Mouse (Mus musculus): Measurements from ENCODE around the gene Qrsl1. TPM values are rescaled to one million over a fixed set of nuclear protein-coding genes. Genes with fewer than 3 reads are reported as not detected.

Gene Qrsl1
- total and polyA plus RNA-seq, 3 experiments = 41.8 to 49.5 (median 46.8) TPM

- peaks cover 8 to 26% of the 10 kb centered on the region in 2 experiments for H3K4me1 ChIP-seq (ENCODE audit: control insufficient read depth in 1 of 2, insufficient read depth in 2 of 2)
- H3K79me2 ChIP-seq (replicated peaks; ENCODE audit: control insufficient read depth, extremely low read depth, insufficient read depth, poor library complexity, severe bottlenecking) = no peaks in the 10 kb centered on the region
- H3K36me3 ChIP-seq (replicated peaks in 1 of 2; ENCODE audit: control insufficient read depth in 1 of 2, insufficient read depth in 1 of 2, low read length in 1 of 2) = peaks cover 7 to 21% of the 10 kb centered on the region in 2 experiments
- H3K4me3 ChIP-seq (replicated peaks in 1 of 3; ENCODE audit: low read depth in 2 of 3, low read length in 2 of 3, poor library complexity in 1 of 3) = no peak overlapping the region
- no peaks in the 10 kb centered on the region for H3K27me3 ChIP-seq (replicated peaks)
- DNase-seq (ENCODE audit: extremely low read depth) = peak; percentile 53
- dilution Hi-C loops (cut with MboI; ENCODE audit: extremely low pct_ligation_motif_present, extremely low pct_unique_long_range_greater_than_20kb, low sequenced_read_pairs) = no loop called here
- peak; percentile 58; the same call in 1 of the 2 replicates for TF ChIP-seq JUN (IDR thresholded peaks at IDR 0.05; ENCODE audit: insufficient read depth, low read depth, low read length)
- TF ChIP-seq EP300 (IDR thresholded peaks at IDR 0.05; ENCODE audit: low read length) = peak; percentile 64
- TF ChIP-seq JUND (conservative IDR thresholded peaks at IDR 0.05; ENCODE audit: low read depth, low read length) = peak; percentile 73; the same call in 1 of the 2 replicates
- 0 out of 2 replicates have a peak, but pooled peaks have one; percentile 26 for TF ChIP-seq MAX (IDR thresholded peaks at IDR 0.05; ENCODE audit: low read length)
- no peak for TF ChIP-seq TCF12 (IDR thresholded peaks at IDR 0.05; ENCODE audit: low read depth, low read length)
- 0 out of 2 replicates have a peak, but pooled peaks have one; percentile 19 for TF ChIP-seq ETS1 (conservative IDR thresholded peaks at IDR 0.05; ENCODE audit: low read depth, low read length)
- TF ChIP-seq SMC3 (IDR thresholded peaks at IDR 0.05; ENCODE audit: low read depth, low read length) = no peak
- peak; percentile 46; the same call in 1 of the 2 replicates for TF ChIP-seq IRF4 (IDR thresholded peaks at IDR 0.05; ENCODE audit: low read depth, low read length)
- no peak overlapping the region for H3K4me2 ChIP-seq (ENCODE audit: insufficient read depth, low read depth, poor library complexity, severe bottlenecking)
- H3K9ac ChIP-seq (ENCODE audit: insufficient read depth, low read depth) = no peak overlapping the region
- H3K27ac ChIP-seq (ENCODE audit: insufficient read depth, low read depth) = peak overlapping the region; percentile 39; the same call in 1 of the 2 replicates
- peaks cover 7% of the 10 kb centered on the region for H3K9me3 ChIP-seq (replicated peaks; ENCODE audit: low read length)
- in situ Hi-C loops (cut with MboI; ENCODE audit: low pct_ligation_motif_present, low pct_unique_long_range_greater_than_20kb, low sequenced_read_pairs) = no loop called here
These were observed 30.1 kb downstream of the Qrsl1 start for GRCm38 (mm10) chr10:43871458-43871857.

- Histone ChIP-seq H3K4me3 (replicated peaks in 1 of 3; ENCODE audit: low read depth in 2 of 3, low read length in 2 of 3, poor library complexity in 1 of 3) (no peak overlapping the region), H3K27ac (ENCODE audit: insufficient read depth, low read depth) (no peak overlapping the region), H3K27me3 (replicated peaks) (no peaks in the 10 kb centered on the region), H3K79me2 (replicated peaks; ENCODE audit: control insufficient read depth, extremely low read depth, insufficient read depth, poor library complexity, severe bottlenecking) (no peaks in the 10 kb centered on the region), H3K36me3 (replicated peaks in 1 of 2; ENCODE audit: control insufficient read depth in 1 of 2, insufficient read depth in 1 of 2, low read length in 1 of 2) (peaks cover 2 to 15% of the 10 kb centered on the region in 2 experiments), H3K4me2 (ENCODE audit: insufficient read depth, low read depth, poor library complexity, severe bottlenecking) (no peak overlapping the region), H3K9me3 (replicated peaks; ENCODE audit: low read length) (peaks cover 5% of the 10 kb centered on the region), H3K4me1 (ENCODE audit: control insufficient read depth in 1 of 2, insufficient read depth in 2 of 2) (peaks cover 8 to 24% of the 10 kb centered on the region in 2 experiments), H3K9ac (ENCODE audit: insufficient read depth, low read depth) (no peak overlapping the region)
- in situ Hi-C loops (cut with MboI; ENCODE audit: low pct_ligation_motif_present, low pct_unique_long_range_greater_than_20kb, low sequenced_read_pairs) (no loop called here), dilution Hi-C loops (cut with MboI; ENCODE audit: extremely low pct_ligation_motif_present, extremely low pct_unique_long_range_greater_than_20kb, low sequenced_read_pairs) (no loop called here)
- TF ChIP-seq USF1 (IDR thresholded peaks at IDR 0.05; ENCODE audit: low read depth, low read length) (no peak), BHLHE40 (IDR thresholded peaks at IDR 0.05; ENCODE audit: low read depth, low read length) (peak; percentile 5; the same call in 1 of the 2 replicates), NELFE (IDR thresholded peaks at IDR 0.05; ENCODE audit: low read depth, low read length) (no peak), RAD21 (IDR thresholded peaks at IDR 0.05; ENCODE audit: low read depth, low read length) (peak; percentile 31), SMC3 (IDR thresholded peaks at IDR 0.05; ENCODE audit: low read depth, low read length) (peak; percentile 43), EP300 (IDR thresholded peaks at IDR 0.05; ENCODE audit: low read length) (no peak), CTCF (conservative IDR thresholded peaks at IDR 0.05 in 1 of 2, IDR thresholded peaks at IDR 0.05 in 1 of 2; ENCODE audit: low read depth in 2 of 2, low read length in 2 of 2) (peak; percentile 68 to 97)
- peak; percentile 48 for DNase-seq (ENCODE audit: extremely low read depth)
These were observed 30.8 kb downstream of the Qrsl1 start for GRCm38 (mm10) chr10:43870752-43871151.

GRCm38 (mm10) chr10:43856351-43856750, 45.2 kb downstream of the Qrsl1 start:
- dilution Hi-C loops (cut with MboI; ENCODE audit: extremely low pct_ligation_motif_present, extremely low pct_unique_long_range_greater_than_20kb, low sequenced_read_pairs) (no loop called here), in situ Hi-C loops (cut with MboI; ENCODE audit: low pct_ligation_motif_present, low pct_unique_long_range_greater_than_20kb, low sequenced_read_pairs) (no loop called here)
- Histone ChIP-seq H3K27me3 (replicated peaks) (no peaks in the 10 kb centered on the region), H3K27ac (ENCODE audit: insufficient read depth, low read depth) (no peak overlapping the region), H3K36me3 (replicated peaks in 1 of 2; ENCODE audit: control insufficient read depth in 1 of 2, insufficient read depth in 1 of 2, low read length in 1 of 2) (no peaks in the 10 kb centered on the region), H3K4me3 (replicated peaks in 1 of 3; ENCODE audit: low read depth in 2 of 3, low read length in 2 of 3, poor library complexity in 1 of 3) (no peak overlapping the region), H3K79me2 (replicated peaks; ENCODE audit: control insufficient read depth, extremely low read depth, insufficient read depth, poor library complexity, severe bottlenecking) (no peaks in the 10 kb centered on the region), H3K4me1 (ENCODE audit: control insufficient read depth in 1 of 2, insufficient read depth in 2 of 2) (peaks cover 7 to 18% of the 10 kb centered on the region in 2 experiments; a peak in 3 of 4 replicates), H3K9me3 (replicated peaks; ENCODE audit: low read length) (peaks cover 3% of the 10 kb centered on the region), H3K4me2 (ENCODE audit: insufficient read depth, low read depth, poor library complexity, severe bottlenecking) (no peak overlapping the region), H3K9ac (ENCODE audit: insufficient read depth, low read depth) (no peak overlapping the region)
- no peak for DNase-seq (ENCODE audit: extremely low read depth)
- TF ChIP-seq ELF1 (IDR thresholded peaks at IDR 0.05; ENCODE audit: low read depth, low read length) (0 out of 2 replicates have a peak, but pooled peaks have one; percentile 29), TCF12 (IDR thresholded peaks at IDR 0.05; ENCODE audit: low read depth, low read length) (no peak), EP300 (IDR thresholded peaks at IDR 0.05; ENCODE audit: low read length) (no peak)

Data from CH12.LX (cell line).